Mouse (Mus musculus) urinary bladder, postnatal 36 days (tissue): ENCODE results near the gene Samd1.

ENCODE experiments used
- DNase-seq, 2 experiments: peaks; one replicate each; pipeline ENCODE4 v3.0.0; 2022; ENCODE audit warnings: low spot score in 2 of 2, mixed read lengths in 1 of 2

The Samd1 gene

DNA sequence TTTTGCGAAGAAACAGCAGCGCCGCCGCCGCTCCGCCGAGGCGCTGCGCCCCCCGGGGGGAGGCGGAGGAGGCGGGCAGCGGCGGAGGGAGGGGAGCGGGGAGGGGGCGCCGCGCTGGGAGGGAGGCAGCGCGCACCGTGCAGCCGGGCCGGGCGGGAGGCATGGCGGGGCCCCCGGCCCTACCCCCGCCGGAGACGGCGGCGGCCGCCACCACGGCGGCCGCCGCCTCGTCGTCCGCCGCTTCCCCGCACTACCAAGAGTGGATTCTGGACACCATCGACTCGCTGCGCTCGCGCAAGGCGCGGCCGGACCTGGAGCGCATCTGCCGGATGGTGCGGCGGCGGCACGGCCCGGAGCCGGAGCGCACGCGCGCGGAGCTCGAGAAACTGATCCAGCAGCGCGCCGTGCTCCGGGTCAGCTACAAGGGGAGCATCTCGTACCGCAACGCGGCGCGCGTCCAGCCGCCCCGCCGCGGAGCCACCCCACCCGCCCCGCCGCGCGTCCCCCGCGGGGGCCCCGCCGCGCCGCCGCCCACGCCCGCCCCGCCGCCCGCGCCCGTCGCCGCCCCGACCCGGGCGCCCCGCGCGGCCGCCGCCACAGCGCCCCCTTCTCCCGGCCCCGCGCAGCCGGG is at the start of gene Samd1:
Samd1 (plus strand) TSS at position 162 of the 631 bp plus-strand sequence.
- no peak for DNase-seq

DNA sequence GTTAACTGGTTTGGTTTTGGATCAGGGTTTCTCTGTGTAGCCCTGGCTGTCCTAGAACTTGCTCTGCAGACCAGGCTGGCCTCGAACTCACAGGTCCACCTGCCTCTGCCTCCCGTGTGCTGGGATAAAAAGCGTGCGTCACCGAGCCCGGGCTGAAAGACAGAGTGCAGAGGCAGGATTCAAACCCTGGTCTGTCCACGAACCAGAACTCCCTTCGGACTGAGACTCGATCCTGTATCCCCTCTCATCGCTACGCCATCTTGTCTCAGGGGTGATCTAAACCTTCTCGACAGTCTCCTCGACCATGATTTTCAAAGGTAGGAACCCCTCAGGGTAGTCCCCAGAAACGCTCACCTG is 42.7 kb upstream of the Samd1 start:
- no peak for DNase-seq

DNA sequence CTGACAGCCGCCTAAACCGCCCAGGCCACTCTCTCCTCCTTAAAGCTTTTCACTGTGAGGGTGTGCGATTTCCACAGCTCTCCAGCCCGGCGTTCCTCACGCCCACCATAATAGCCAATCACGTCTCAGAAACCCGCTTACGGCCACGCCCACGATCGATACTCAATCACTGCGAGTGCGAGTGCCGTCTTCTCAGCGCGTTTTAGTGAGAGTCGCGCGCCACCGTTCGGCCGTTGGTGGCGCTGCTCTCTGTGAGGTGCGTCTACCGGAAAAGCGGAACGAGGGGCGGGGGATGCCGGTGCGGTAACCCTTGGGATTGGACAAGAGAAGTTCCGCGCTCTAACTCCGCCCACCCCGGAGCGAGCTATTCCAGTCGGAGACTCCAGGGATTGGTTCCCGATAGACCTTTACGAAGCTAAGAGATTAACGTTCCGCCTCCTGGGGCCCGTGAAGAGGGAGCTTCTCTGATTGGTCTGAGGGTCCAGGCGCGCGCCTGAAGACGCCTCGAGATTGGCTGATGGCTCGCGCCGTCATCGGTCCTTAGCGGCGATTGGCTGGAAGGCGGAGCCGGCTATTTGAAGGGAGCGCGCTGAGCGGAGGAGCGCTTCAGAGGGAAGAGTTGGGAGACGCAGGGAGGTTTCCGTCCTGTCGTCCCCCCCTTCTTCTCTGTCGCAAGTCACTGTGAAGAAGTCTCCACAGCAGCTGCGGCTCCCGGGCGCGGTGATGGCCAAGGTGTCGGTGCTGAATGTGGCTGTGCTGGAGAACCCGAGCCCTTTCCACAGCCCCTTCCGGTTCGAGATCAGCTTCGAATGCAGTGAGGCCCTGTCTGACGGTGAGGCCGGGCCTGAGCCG is 42.1 kb upstream of the Samd1 start, which contains the start of the genes Gm10644 and Asf1b:
Gm10644 (minus strand) TSS at position 100 of the 852 bp plus-strand sequence.
Asf1b (plus strand) TSS at position 402 of the 852 bp plus-strand sequence.
- DNase-seq: peak; percentile 95 to 98

DNA sequence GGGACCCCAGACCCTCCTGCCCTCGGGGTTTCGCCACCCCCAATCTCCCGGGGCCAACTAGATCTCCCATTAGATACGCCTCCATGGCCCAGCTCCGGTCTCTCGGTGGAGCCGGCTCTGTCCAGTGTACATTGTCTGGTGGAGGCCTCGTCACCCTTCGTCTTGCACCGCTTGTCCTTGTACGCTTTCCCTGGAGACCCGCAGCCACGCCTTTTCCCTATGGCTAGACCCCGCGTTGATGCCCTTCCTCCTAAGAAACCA is 41.6 kb upstream of the Samd1 start:
- no peak for DNase-seq

DNA sequence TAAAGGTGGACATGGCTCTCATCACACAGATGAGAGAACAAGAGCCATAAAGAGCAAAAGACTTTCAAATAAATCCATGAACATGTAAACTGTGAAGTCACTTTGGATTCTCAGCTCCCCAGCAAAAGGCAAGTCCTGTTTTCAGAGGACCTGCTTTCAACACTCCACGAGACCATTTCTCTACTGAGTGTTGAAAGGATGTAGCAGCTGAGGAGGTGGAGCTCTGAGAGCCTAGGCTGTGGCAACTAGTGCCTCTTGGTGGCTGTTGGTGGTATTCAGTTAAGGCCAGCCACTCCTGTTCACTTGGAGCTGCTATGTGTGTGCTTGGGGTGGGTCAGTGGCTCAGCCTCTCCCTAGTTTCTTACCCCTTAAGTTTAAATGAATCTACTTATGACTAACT is 40.7 kb upstream of the Samd1 start:
- DNase-seq: no peak

DNA sequence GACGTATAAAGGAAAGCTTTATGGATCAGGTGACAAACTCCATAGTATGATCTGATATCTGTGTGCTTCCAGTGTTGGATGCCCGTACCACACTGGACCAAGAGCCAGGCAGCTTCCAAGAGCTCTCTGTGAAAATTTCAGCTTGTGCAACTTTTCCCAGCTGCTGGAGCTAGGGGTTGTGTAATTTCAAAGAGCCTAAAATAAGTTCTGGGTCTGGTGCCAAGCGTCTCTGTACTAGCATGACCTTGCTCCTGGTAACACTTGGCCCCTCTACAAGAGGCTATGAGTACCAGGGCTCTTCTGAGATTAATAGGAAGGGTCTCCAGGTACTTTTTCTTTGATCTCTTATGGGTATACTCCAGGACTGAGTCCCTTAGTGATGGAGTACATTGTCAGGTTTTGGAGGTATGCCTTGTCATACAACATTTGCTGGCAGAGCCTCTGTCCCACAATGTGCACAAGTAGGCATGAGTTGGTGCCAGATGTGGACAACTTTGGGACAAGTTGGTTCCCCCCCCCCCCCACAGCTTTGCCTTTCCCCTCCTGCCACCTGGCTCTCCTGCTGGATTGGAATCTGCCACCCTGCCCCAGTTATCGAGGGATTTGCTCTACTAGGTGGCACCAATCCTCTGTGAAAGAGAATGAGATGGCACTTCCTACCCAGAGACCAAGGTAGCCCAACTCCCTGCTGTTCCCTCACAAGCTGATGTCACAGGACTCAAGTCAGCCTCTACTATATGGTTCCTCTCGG is 33.3 kb upstream of the Samd1 start:
- peak in 1 of 2 experiments; percentile 35 for DNase-seq

DNA sequence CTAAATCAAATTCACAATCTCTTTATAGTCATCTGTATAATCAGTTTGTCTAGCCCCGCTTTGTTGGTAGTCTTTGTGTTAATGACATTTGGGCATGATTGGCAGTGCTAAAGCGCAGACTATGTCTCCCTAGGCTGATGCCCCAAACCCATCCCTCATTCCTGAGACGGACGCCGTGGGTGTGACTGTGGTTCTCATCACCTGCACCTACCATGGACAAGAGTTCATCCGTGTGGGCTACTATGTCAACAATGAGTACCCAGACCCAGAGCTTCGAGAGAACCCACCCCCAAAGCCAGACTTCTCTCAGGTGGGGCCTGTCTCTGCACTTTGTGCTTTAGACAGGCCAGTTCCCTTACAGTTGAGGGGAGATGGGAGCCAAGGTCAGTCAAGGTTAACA is 29.8 kb upstream of the Samd1 start:
- DNase-seq: no peak

DNA sequence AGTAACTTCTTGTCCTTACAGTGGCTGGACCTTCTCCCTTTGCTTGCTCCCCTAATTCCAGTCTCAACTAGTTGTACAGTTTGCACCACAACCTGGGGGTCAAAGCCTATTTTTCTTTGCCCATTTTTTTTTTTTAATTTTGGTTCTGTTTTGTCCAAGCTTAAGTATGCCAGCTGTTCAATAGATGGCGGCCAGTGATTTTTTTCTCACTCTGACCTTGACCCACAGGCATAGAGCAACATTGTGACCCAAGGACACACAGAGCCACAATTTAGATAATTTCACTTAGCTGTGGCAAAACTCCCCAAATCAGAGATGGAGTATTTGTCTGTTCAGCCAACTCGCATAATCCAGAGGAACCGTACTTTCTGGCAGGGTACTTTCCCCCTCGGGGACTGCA is 26.4 kb upstream of the Samd1 start:
- DNase-seq: no peak

DNA sequence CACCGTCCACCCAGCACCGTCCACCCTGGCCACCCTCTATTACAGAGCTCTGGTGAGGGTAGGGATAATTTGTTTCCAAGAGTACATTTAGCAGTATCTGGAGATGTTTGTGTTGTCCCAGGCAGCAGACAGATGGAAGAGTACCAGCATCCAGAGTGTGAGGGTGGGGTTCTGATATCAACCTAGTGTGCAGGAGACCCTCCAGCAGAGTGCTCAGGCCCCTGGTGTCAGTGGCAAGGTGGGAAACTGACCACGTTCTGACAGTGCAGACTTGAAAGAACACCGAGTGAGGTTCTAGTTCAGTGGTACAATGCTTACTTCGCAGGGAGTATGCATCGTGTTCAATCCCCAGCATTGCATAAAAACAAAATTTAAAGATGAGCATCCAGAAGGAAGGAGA is 25.8 kb upstream of the Samd1 start:
- DNase-seq: no peak

DNA sequence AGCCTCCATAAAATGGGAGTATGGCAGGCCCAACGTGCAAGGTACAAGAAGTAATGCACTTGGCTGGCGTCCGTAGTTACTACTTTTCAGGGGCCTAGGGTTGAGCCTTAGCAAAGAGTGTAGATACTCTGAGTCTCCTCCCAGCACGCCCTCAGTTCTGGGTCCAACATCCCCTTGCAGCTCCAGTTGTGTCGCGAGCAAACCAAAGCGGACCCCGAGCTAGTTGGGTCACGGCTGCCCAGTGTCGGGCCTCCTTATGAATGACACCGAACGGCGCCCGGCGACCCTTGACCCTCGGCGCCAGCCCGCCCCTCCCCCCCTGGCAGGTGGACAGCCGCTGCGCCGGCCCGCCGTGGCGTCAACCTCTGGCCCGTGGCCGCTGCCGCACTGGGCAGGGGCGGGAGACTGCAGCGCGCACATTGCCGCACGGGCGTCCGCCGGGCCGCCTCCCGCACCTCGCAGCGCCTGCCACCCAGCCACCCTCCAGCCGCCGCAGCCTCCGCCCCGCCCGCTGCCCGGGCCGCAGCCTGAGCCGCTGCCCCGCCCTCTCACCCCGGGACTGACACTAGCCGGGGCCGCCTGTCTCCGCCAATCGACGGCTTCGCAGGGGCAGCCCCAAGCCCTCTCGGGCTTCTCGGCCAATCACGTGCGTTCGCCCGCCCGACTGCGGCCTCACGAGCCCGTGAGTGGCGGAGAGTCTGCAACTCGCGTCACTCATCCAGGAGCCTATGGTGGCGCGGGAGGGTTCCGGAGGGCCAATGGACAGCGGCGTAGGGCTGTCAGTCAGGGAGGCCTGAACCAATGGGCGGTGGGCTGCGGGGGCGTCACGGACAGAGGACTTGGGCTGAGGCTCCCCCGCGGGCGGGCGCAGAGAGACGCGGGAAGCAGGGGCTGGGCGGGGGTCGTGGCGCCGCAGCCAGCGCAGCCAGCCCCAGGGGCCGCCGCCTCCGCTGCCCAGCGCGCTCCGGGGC is 25.0 kb upstream of the Samd1 start, which contains the start of gene Prkaca:
Prkaca (plus strand) TSS at position 844 of the 971 bp plus-strand sequence.
- DNase-seq: peak; percentile 92 to 98

DNA sequence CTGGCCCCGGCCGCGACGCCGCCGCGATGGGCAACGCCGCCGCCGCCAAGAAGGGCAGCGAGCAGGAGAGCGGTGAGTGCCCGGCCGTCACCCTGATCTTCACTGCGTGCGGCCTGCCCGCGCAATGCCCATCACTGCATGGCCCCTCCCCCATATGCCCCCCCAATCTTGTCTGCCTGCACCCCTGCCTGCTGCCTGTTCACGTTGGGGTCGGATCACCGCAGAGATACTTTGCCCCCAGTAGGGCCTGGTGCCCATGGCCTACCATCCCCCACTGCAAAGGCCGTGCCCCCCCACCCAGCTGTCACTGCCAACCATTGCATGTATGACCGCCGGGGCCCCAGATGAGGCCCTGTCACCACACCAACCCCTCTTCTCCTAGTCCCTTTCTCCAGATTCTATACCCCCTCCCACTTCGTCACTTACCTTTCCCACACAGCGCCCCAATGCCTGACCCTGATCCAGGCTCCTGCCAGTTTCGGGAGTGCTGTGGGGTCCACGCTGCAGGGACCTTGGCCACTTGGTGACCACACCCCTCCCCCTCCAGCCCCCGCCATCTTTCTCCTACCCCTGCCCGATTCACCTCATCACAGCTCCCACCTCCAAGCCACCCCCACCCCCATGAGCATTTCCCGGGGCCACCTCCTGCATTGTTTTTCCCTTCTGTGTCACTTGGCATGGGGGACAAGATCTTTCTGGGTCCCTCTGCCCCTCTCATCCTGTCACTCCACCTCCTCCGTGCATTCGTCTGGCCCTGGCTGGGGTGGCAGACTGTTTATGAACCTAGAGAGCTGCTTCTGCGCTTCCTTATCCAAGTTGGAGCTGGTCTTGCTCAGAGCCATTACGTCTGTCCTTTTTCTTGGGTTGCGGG is 24.1 kb upstream of the Samd1 start:
- no peak for DNase-seq

DNA sequence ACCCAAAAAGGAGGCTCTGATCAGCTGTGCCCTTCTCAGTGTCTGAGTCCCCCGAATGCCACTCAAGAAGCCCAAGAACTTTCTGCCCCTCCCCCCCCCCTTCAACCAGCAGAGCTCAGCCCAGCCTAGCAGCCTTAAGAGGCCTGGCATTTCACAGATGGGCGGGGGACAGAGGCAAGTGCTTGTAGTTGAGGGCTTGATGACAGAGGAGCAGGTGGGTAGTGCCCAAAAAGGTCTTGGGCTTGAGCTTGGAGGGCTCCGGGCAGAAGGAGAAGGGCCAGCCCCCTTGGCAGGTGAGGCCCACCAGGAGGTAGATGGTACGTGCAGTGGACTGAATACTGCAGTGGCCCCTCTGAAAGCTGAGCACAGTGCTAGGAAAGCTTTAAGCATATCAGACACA is 23.0 kb upstream of the Samd1 start:
- no peak for DNase-seq

DNA sequence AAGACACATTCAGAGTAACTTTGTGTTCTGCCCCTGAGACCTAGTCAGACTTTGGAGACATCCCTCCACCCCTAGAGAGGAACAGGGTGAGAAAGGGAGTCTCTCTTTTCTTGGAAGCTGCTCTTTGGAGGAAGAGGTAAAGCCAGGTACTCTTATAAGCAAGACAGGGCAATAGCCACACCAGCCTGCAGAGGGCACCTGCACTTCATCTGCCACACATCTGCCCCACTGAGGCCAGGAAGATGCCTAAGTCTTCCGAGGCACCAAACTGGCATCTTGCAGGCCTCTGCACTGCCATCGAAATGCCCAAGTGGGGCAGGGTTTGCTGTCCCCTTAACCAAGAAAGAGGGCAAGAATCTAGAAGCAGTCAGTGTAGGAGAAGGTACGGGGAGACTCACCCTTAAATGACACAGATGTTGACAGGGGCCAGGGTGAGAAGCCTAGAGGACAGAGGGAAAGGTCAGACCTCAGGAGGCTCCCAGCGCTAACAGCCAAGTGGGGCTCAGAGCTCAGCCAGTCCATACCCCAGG is 21.3 kb upstream of the Samd1 start:
- DNase-seq: no peak

DNA sequence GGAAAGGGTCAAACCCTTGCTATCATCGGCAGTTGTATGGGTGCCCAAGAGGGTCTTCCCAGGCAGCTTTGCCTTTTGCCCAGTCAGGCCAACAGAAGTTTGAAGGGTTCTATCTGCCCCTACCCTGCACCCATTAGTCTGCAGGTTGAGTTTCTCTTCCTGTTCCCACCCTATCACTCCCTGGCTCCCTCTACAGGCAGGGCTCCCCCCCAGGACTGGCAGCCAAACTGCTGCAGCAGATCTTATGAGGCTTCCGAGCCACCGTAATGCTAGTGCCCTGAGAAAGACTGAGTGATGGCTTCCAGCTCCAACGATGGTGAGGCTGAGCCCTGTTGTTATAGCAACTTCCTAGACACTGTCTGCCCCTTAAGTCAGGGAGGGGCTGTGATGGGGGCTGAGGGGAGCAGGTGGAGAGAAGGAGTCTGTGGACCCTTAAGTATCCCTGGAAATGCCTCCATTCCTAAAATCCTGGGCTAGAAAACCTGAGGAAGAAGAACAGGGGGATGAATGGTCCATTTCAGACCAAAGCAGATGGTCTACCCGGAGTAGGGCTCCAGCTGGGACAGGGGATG is 20.6 kb upstream of the Samd1 start:
- DNase-seq: no peak

DNA sequence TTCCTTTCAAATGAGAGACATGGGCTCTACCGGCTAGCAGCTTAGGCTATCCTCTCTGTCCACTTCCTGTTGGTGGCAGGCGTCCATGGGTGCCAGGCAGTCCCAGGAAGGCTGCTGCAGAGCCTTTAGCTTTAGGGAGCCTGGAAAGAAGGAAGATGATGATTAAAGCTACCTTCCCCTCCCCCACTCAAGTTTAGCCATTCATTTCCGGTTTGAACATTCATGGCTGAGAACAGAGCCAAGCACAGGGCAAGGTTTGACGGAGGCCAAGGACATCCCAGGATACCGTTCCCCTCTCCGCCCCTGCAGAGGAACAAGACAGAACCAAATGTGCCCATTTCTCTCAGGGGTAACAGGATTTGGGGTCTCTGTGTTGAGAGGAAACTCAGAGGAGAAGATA is 19.8 kb upstream of the Samd1 start:
- no peak for DNase-seq

DNA sequence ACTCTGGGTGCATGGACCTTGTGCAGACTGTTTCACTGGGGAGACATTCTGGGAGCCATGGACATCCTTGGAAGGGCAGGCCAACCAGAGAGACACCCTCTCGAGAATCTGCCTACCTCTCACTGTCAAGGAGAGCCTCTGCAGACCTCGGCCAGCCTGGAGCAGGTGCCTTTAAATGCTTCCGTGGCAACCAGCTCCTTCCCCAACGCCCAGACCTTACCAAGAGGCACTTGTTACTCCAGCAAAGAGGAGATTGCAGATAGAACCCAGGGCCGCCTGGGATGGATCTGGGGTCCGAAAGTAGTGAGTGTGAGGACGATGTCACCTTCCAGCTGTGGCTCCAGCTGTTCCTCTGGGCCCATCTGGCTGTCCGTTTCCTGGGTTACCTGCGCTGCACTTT is 19.3 kb upstream of the Samd1 start:
- no peak for DNase-seq

DNA sequence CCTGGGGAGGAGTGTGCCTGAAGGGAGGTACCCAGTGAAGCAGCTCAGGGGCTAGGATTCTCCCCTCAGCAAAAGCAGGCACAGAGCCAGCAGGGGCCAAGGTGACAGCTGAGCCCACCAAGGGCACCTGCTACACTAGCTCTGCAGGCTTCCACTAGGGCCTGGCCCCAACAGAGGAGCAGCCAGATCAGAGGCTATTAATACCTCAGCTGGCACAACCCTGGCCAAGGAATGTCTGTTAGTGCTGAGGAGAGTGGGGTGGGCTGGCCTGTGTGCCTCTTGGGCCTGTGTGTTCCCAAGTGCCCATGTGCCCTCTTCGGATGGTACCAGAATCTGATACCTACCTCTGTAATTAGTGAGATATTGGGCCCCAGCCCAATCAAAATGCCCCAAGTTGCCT is 17.2 kb upstream of the Samd1 start:
- DNase-seq: no peak

DNA sequence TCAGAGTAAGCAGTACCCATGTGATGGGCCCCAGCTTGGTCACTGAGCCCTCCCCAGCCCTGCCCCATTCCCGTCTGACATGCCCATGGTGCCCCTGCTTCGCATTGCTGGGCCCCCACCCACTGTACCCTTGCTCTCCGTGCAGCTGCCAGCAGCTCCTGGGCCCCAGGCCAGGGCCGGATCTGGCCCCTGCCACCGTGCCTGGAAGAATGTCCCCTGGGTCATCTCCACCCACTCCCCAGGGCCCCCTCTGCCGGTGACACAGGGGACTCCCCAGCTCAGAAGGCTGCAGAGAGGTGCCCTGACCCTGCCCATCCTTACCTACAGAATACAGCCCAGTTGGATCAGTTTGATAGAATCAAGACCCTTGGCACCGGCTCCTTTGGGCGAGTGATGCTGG is 16.6 kb upstream of the Samd1 start:
- DNase-seq: no peak

DNA sequence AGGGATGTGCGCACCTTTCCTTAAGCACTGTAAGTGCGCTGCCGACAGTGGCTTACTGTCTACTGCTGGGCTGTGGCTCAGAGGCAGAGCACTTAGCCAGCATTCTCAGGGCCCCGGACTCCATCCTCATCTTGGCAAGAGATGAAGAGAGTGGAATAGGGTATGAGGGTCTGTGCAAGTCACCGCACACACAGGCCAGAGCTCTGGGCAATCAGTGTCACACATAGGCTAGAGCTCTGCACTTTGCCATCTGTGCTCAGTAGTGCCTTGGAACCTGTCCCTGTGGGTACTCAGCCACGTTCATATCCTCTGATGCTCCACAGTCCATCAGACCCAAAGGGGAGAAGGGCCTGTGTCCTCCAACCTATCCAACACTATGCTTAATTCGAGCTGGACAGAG is 15.9 kb upstream of the Samd1 start:
- DNase-seq: no peak

DNA sequence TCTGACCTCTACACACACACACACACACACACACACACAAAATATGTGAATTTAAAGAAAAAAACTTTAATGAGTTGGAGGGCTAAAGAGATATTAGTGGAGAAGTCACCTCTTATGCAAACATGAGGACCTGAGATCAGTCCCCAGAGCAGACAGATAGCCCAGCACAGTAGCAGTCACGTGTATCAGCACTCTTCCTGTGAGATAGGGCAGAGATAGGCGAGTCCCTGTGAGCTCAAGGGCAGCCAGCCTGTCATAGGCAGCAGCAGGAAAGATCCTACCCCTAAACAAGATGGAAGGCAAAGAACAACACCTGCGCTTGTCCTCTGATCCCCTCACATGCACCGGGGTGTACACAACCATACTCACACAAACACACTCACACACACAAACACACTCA is 15.0 kb upstream of the Samd1 start:
- no peak for DNase-seq
